Mouse (Mus musculus) midbrain, embryonic 14.5 days (tissue): Measurements from ENCODE around the gene Bach2. TPM values are rescaled to one million over a fixed set of nuclear protein-coding genes. Genes with fewer than 3 reads are reported as not detected.

Source experiments
- ATAC-seq: fragments of 200-750 bp; cut with Nextera tagmentation; 2 replicates; pipeline ENCODE4 v1.8.0; 2017; ENCODE audit warnings: moderate number of reproducible peaks, moderate library complexity; ENCODE audit not compliant: low FRiP score, low TSS enrichment
- DNase-seq: peaks from one replicate; pipeline ENCODE4 v3.0.0-alpha.2; 2015
- H3K27ac ChIP-seq: fragments of 300-500 bp; sonication (generic); replicated peaks from 2 replicates; pipeline ENCODE4 v1.5.1; 2014; ENCODE audit warnings: mild to moderate bottlenecking, low read depth, low read length, moderate library complexity
- H3K27me3 ChIP-seq: fragments of 300-500 bp; sonication (generic); 2 replicates; pipeline ENCODE4 v1.6.1; 2014; ENCODE audit warnings: low read length, control low read depth, mixed read lengths; ENCODE audit not compliant: control insufficient read depth, insufficient read depth
- H3K36me3 ChIP-seq: fragments of 300-500 bp; sonication (generic); 2 replicates; pipeline ENCODE4 v1.6.1; 2014; ENCODE audit warnings: low read length, control low read depth; ENCODE audit not compliant: control insufficient read depth, insufficient read depth
- H3K4me1 ChIP-seq: fragments of 300-500 bp; sonication (generic); 2 replicates; pipeline ENCODE4 v1.6.1; 2014; ENCODE audit warnings: mild to moderate bottlenecking, antibody characterized with exemption, low read length, control low read depth; ENCODE audit not compliant: control insufficient read depth, insufficient read depth
- H3K4me2 ChIP-seq: fragments of 300-500 bp; sonication (generic); 2 replicates; pipeline ENCODE4 v1.6.1; 2014; ENCODE audit warnings: mild to moderate bottlenecking, low read length, moderate library complexity
- H3K4me3 ChIP-seq: fragments of 300-500 bp; sonication (generic); replicated peaks from 2 replicates; pipeline ENCODE4 v1.5.1; 2014; ENCODE audit warnings: low read depth, low read length
- H3K9ac ChIP-seq: fragments of 300-500 bp; sonication (generic); replicated peaks from 2 replicates; pipeline ENCODE4 v1.6.1; 2014; ENCODE audit warnings: mild to moderate bottlenecking, low read length, moderate library complexity
- H3K9me3 ChIP-seq: fragments of 300-500 bp; sonication (generic); 2 replicates; pipeline ENCODE4 v1.6.1; 2016; ENCODE audit warnings: low read length, control low read depth, mixed read lengths; ENCODE audit not compliant: control insufficient read depth
- WGBS: fragments of 180-500 bp; shearing (Covaris S2); extraction: QIAGEN DNeasy Blood & Tissue Kit; methylation state at CpG from one replicate; pipeline ENCODE4 v1.1.7; 2014; 5-methylcytosine and 5-hydroxymethylcytosine counted together
- polyA plus RNA-seq: library from polyadenylated mRNA; unstranded; fragments of >200 nt; fragmentation: Nextera tagmentation; extraction: Ambion mirVana; gene quantifications from 2 replicates; pipeline ENCODE4 v1.2.1, GENCODE M21; 2014

Gene Bach2
- polyA plus RNA-seq, 1 experiment from 2014 or later: 27.0 TPM

GRCm38 (mm10) chr4:32417939-32418338 lies 179.3 kb downstream of the Bach2 start:
- H3K4me3 ChIP-seq: no peak overlapping the region
- H3K9ac ChIP-seq: no peak overlapping the region
- no peak overlapping the region for H3K27ac ChIP-seq
- ATAC-seq: no peak
- 90% methylated on average over 8 of the region's 8 CpGs for WGBS
- no peak overlapping the region for H3K4me2 ChIP-seq
- no peaks in the 10 kb centered on the region for H3K9me3 ChIP-seq
- no peaks in the 10 kb centered on the region for H3K27me3 ChIP-seq
- H3K4me1 ChIP-seq: peaks cover 3% of the 10 kb centered on the region; the same call in 1 of the 2 replicates
- no peak for DNase-seq
- H3K36me3 ChIP-seq: no peaks in the 10 kb centered on the region

GRCm38 (mm10) chr4:32421570-32421969 lies 183.0 kb downstream of the Bach2 start:
- H3K27ac ChIP-seq: no peak overlapping the region
- 74% methylated on average over 8 of the region's 8 CpGs for whole genome bisulfite sequencing
- H3K9me3 ChIP-seq: no peaks in the 10 kb centered on the region
- no peak for DNase-seq
- H3K4me1 ChIP-seq: no peaks in the 10 kb centered on the region
- H3K9ac ChIP-seq: no peak overlapping the region
- H3K4me2 ChIP-seq: no peak overlapping the region
- no peak overlapping the region for H3K4me3 ChIP-seq
- H3K27me3 ChIP-seq: no peaks in the 10 kb centered on the region
- H3K36me3 ChIP-seq: no peaks in the 10 kb centered on the region
- ATAC-seq: no peak

GRCm38 (mm10) chr4:32422427-32422826 lies 183.8 kb downstream of the Bach2 start:
- Histone ChIP-seq H3K36me3 (no peaks in the 10 kb centered on the region), H3K27me3 (no peaks in the 10 kb centered on the region), H3K4me2 (no peak overlapping the region), H3K9me3 (no peaks in the 10 kb centered on the region), H3K4me1 (0 out of 2 replicates have a peak, but pooled peaks cover 2% of the 10 kb centered on the region), H3K9ac (no peak overlapping the region), H3K27ac (no peak overlapping the region), H3K4me3 (no peak overlapping the region)
- ATAC-seq (no peak), DNase-seq (no peak)
- WGBS: 83% methylated on average over 4 of the region's 4 CpGs

GRCm38 (mm10) chr4:32423667-32424066 lies 185.1 kb downstream of the Bach2 start:
- Histone ChIP-seq H3K9me3 (no peaks in the 10 kb centered on the region), H3K4me3 (no peak overlapping the region), H3K36me3 (no peaks in the 10 kb centered on the region), H3K27me3 (no peaks in the 10 kb centered on the region), H3K9ac (no peak overlapping the region), H3K27ac (no peak overlapping the region), H3K4me1 (peaks cover 12% of the 10 kb centered on the region; the same call in 1 of the 2 replicates), H3K4me2 (no peak overlapping the region)
- WGBS: 93% methylated on average over 5 of the region's 5 CpGs
- DNase-seq: no peak
- no peak for ATAC-seq

- no peak for ATAC-seq
- H3K36me3 ChIP-seq: no peaks in the 10 kb centered on the region
- no peaks in the 10 kb centered on the region for H3K9me3 ChIP-seq
- DNase-seq: no peak
- peaks cover 19% of the 10 kb centered on the region; the same call in 1 of the 2 replicates for H3K4me1 ChIP-seq
- no peak overlapping the region for H3K4me3 ChIP-seq
- H3K4me2 ChIP-seq: no peak overlapping the region
- WGBS: 91% methylated on average over 7 of the region's 7 CpGs
- no peaks in the 10 kb centered on the region for H3K27me3 ChIP-seq
- H3K9ac ChIP-seq: no peak overlapping the region
- H3K27ac ChIP-seq: no peak overlapping the region
Observed at GRCm38 (mm10) chr4:32424434-32424833, 185.8 kb downstream of the Bach2 start.

- H3K36me3 ChIP-seq: no peaks in the 10 kb centered on the region
- H3K27me3 ChIP-seq: no peaks in the 10 kb centered on the region
- no peak overlapping the region for H3K9ac ChIP-seq
- peaks cover 20% of the 10 kb centered on the region; the same call in 1 of the 2 replicates for H3K4me1 ChIP-seq
- H3K4me2 ChIP-seq: no peak overlapping the region
- no peak overlapping the region for H3K27ac ChIP-seq
- H3K4me3 ChIP-seq: no peak overlapping the region
- ATAC-seq: no peak
- 85% methylated on average over 7 of the region's 7 CpGs for WGBS
- no peaks in the 10 kb centered on the region for H3K9me3 ChIP-seq
- DNase-seq: no peak
Observed at GRCm38 (mm10) chr4:32425060-32425459, 186.5 kb downstream of the Bach2 start.

- Histone ChIP-seq H3K27ac (no peak overlapping the region), H3K9me3 (no peaks in the 10 kb centered on the region), H3K27me3 (no peaks in the 10 kb centered on the region), H3K4me2 (no peak overlapping the region), H3K36me3 (no peaks in the 10 kb centered on the region), H3K4me3 (no peak overlapping the region), H3K9ac (no peak overlapping the region), H3K4me1 (peaks cover 25% of the 10 kb centered on the region)
- ATAC-seq: no peak
- DNase-seq: no peak
- WGBS: 91% methylated on average over 3 of the region's 3 CpGs
Observed at GRCm38 (mm10) chr4:32425641-32426040, 187.0 kb downstream of the Bach2 start.

GRCm38 (mm10) chr4:32426779-32427577 lies 188.4 kb downstream of the Bach2 start:
- H3K9me3 ChIP-seq: no peaks in the 10 kb centered on the region
- WGBS: 85% methylated on average over 27 of the region's 27 CpGs
- H3K4me2 ChIP-seq: no peak overlapping the region
- H3K4me1 ChIP-seq: peaks cover 36% of the 10 kb centered on the region
- no peak overlapping the region for H3K9ac ChIP-seq
- peak overlapping the region; percentile 52 for H3K27ac ChIP-seq
- ATAC-seq (no peak), DNase-seq (no peak)
- H3K36me3 ChIP-seq: no peaks in the 10 kb centered on the region
- no peaks in the 10 kb centered on the region for H3K27me3 ChIP-seq
- no peak overlapping the region for H3K4me3 ChIP-seq

GRCm38 (mm10) chr4:32428738-32429137 lies 190.1 kb downstream of the Bach2 start:
- H3K4me1 ChIP-seq: peaks cover 53% of the 10 kb centered on the region
- no peaks in the 10 kb centered on the region for H3K27me3 ChIP-seq
- no peak overlapping the region for H3K9ac ChIP-seq
- H3K36me3 ChIP-seq: no peaks in the 10 kb centered on the region
- H3K4me2 ChIP-seq: no peak overlapping the region
- 63% methylated on average over 9 of the region's 9 CpGs for WGBS
- H3K9me3 ChIP-seq: no peaks in the 10 kb centered on the region
- peak overlapping the region; percentile 57; the same call in 1 of the 2 replicates for H3K27ac ChIP-seq
- no peak for DNase-seq
- H3K4me3 ChIP-seq: no peak overlapping the region
- no peak for ATAC-seq
